Mouse (Mus musculus) testis, postnatal 10 days (tissue): ENCODE results near the gene Mks1.

Experiments
- DNase-seq: peaks from one replicate; pipeline ENCODE4 v3.0.0; 2021; ENCODE audit warnings: low spot score

Mks1 gene

GRCm38 (mm10) chr11:87852690-87853596 is at the start of gene Mks1:
Mks1 (plus strand) TSS chr11:87853215.
- DNase-seq, result peak; percentile 94

- no peak for DNase-seq
Observed at GRCm38 (mm10) chr11:87805448-87805847, 47.6 kb upstream of the Mks1 start.

GRCm38 (mm10) chr11:87807433-87807832 is 45.6 kb upstream of the Mks1 start:
- DNase-seq, result no peak

GRCm38 (mm10) chr11:87808236-87808635 is 44.8 kb upstream of the Mks1 start:
- DNase-seq, result no peak

- DNase-seq, result no peak
Observed at GRCm38 (mm10) chr11:87811396-87811795, 41.6 kb upstream of the Mks1 start.

- DNase-seq, result no peak
Observed at GRCm38 (mm10) chr11:87814831-87815230, 38.2 kb upstream of the Mks1 start.

GRCm38 (mm10) chr11:87816707-87817442 is 36.1 kb upstream of the Mks1 start:
- DNase-seq, result peak; percentile 64

GRCm38 (mm10) chr11:87817443-87817773 is 35.6 kb upstream of the Mks1 start:
- no peak for DNase-seq

GRCm38 (mm10) chr11:87821502-87821901 is 31.5 kb upstream of the Mks1 start:
- DNase-seq, result no peak

GRCm38 (mm10) chr11:87828239-87828900 is 24.6 kb upstream of the Mks1 start, which contains the start of gene Lpo:
Lpo (minus strand) TSS chr11:87828289.
- DNase-seq, result no peak

GRCm38 (mm10) chr11:87840676-87841075 is 12.3 kb upstream of the Mks1 start:
- DNase-seq, result no peak

GRCm38 (mm10) chr11:87841436-87841835 is 11.6 kb upstream of the Mks1 start:
- no peak for DNase-seq

GRCm38 (mm10) chr11:87846968-87847600 is 5.9 kb upstream of the Mks1 start:
- DNase-seq, result no peak

GRCm38 (mm10) chr11:87847884-87848283 is 5.1 kb upstream of the Mks1 start:
- DNase-seq, result no peak

GRCm38 (mm10) chr11:87853597-87853954 is 561 bp downstream of the Mks1 start:
- DNase-seq, result no peak

GRCm38 (mm10) chr11:87854550-87854949 is 1.5 kb downstream of the Mks1 start:
- DNase-seq, result no peak

GRCm38 (mm10) chr11:87859273-87859672 is 6.3 kb downstream of the Mks1 start:
- DNase-seq, result no peak

GRCm38 (mm10) chr11:87860426-87860825 is 7.4 kb downstream of the Mks1 start:
- DNase-seq, result no peak

GRCm38 (mm10) chr11:87862805-87863204 is 9.8 kb downstream of the Mks1 start:
- DNase-seq, result no peak

GRCm38 (mm10) chr11:87866891-87867290 is 13.9 kb downstream of the Mks1 start:
- DNase-seq, result peak; percentile 74

- no peak for DNase-seq
Observed at GRCm38 (mm10) chr11:87870096-87870495, 17.1 kb downstream of the Mks1 start.

GRCm38 (mm10) chr11:87871766-87872165 is 18.8 kb downstream of the Mks1 start:
- no peak for DNase-seq
